Comparison of ENCODE assay signal across 10 mouse cellular contexts in the genomic region with DNA sequence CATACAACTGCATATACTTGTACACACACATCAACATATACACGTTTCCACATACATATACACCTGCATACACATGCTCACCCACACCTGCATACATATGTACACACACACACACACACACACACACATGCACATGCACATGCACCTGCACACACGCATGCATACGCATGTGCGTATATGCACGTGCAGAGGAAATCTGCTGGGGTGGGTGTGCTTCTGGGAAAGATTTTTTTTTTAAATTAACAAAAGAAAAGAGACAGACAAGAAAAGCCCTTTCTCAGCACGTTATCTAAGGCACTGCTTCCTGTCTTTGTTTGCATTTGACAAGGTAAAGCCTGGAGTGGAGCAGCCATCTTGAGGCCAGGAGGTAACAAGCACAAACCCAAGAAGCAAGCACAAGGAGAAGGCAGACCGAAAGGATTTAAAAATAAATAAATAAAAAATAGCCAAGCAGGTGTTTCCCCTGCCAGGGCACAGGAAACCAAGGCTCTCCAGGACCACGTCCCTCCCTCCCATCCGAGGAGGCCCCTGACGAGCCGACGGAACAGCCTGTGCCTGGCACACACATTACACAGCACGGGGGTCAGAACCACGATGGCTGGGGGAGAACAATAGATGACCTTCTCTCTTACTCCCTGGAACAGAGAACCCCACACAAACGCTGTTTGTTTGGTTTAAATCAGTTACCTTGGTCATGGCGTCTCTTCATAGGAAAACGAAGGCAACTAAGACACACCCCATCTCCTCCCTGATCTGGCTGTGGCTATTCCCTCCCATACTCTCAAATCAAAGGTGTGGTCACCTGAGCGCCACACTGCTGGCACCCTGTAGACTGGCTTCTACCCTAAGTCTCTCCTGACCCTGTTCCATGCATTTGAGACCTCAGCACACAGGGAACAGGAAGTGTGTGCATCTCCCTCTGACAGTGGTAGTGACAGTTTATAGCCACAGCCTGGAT. TPM values are rescaled to one million over a fixed set of nuclear protein-coding genes. Genes with fewer than 3 reads are reported as not detected.
DNase-seq lines count a peak whose midpoint lies in the region; ATAC-seq and TF ChIP-seq lines count a peak whose summit lies in the region.
"Had no signal": no experiment of that assay in that cellular context is flagged by ENCODE, and none has a peak within 500 bp of the region (broad histone marks: within the 10 kb centered on the region; RNA-seq: fewer than 3 reads in every experiment).

No protein-coding gene starts in this region.

- no peak for DNase-seq in layer of hippocampus, adult 2 months (ENCODE audit: low spot score in 2 of 2)
- DNase-seq in layer of hippocampus, adult 8-10 months (ENCODE audit: low spot score in 2 of 2): no peak
- peak; percentile 40 for DNase-seq in hindbrain, embryonic 14.5 days (ENCODE audit: low spot score)
- no peak for DNase-seq in Muller cell, postnatal 12 days (ENCODE audit: inconsistent ontology term)
- no peak for DNase-seq in layer of hippocampus, postnatal 14 days (ENCODE audit: low spot score in 2 of 2)
- DNase-seq: embryo, embryonic 11 days; liver, embryonic 13.5 days had no signal

- no peak overlapping the region for H3K4me3 ChIP-seq in layer of hippocampus, adult 2 months
- H3K4me3 ChIP-seq in cortical plate, adult 2 months (ENCODE audit: insufficient read depth, low read length): no peak overlapping the region
- H3K4me3 ChIP-seq in hindbrain, embryonic 14.5 days (replicated peaks; ENCODE audit: low read length): no peak overlapping the region
- H3K4me3 ChIP-seq in stomach, embryonic 16.5 days (replicated peaks; ENCODE audit: low read length): no peak overlapping the region
- H3K4me3 ChIP-seq: liver, embryonic 13.5 days had no signal

- H3K36me3 ChIP-seq in hindbrain, embryonic 14.5 days (replicated peaks; ENCODE audit: control insufficient read depth, insufficient read depth): no peaks in the 10 kb centered on the region
- no peaks in the 10 kb centered on the region for H3K36me3 ChIP-seq in stomach, embryonic 16.5 days (ENCODE audit: control insufficient read depth, insufficient read depth, low read length)
- H3K36me3 ChIP-seq: liver, embryonic 13.5 days had no signal

- no peak overlapping the region for H3K4me2 ChIP-seq in hindbrain, embryonic 14.5 days (replicated peaks)
- H3K4me2 ChIP-seq in stomach, embryonic 16.5 days (ENCODE audit: low read depth, low read length): no peak overlapping the region
- H3K4me2 ChIP-seq: liver, embryonic 13.5 days had no signal

- H3K27ac ChIP-seq in layer of hippocampus, adult 2 months: peak overlapping the region; percentile 71
- H3K27ac ChIP-seq in cortical plate, adult 2 months (ENCODE audit: insufficient read depth, low read length): 0 out of 2 replicates have a peak overlapping the region, but pooled peaks have one; percentile 16
- H3K27ac ChIP-seq in hindbrain, embryonic 14.5 days: peak overlapping the region; percentile 41; the same call in 1 of the 2 replicates
- H3K27ac ChIP-seq in stomach, embryonic 16.5 days (ENCODE audit: low read length): peak overlapping the region; percentile 25
- H3K27ac ChIP-seq: liver, embryonic 13.5 days had no signal

- H3K9ac ChIP-seq in hindbrain, embryonic 14.5 days: no peak overlapping the region
- H3K9ac ChIP-seq in stomach, embryonic 16.5 days (ENCODE audit: low read length): peak overlapping the region; percentile 3; the same call in 1 of the 2 replicates
- H3K9ac ChIP-seq: liver, embryonic 13.5 days had no signal

- no peak for TF ChIP-seq CTCF in layer of hippocampus, adult 2 months (conservative IDR thresholded peaks at IDR 0.05)
- no peak for TF ChIP-seq CTCF in cortical plate, adult 2 months (IDR thresholded peaks at IDR 0.05; ENCODE audit: extremely low read depth, insufficient read depth, low read length)

- H3K9me3 ChIP-seq in hindbrain, embryonic 14.5 days (ENCODE audit: control insufficient read depth, low read length): no peaks in the 10 kb centered on the region
- H3K9me3 ChIP-seq in stomach, embryonic 16.5 days (replicated peaks; ENCODE audit: control insufficient read depth, low read length): no peaks in the 10 kb centered on the region
- H3K9me3 ChIP-seq: liver, embryonic 13.5 days had no signal

- no peak for ATAC-seq in hindbrain, embryonic 14.5 days (ENCODE audit: low FRiP score)
- ATAC-seq in stomach, embryonic 16.5 days (ENCODE audit: insufficient read depth, low FRiP score): 0 out of 2 replicates have a peak, but pooled peaks have one; percentile 39
- ATAC-seq: activated CD4-positive, CD25-positive, alpha-beta regulatory T cell, adult 4 months had no signal

- TF ChIP-seq POLR2A in cortical plate, adult 2 months (IDR thresholded peaks at IDR 0.05; ENCODE audit: extremely low read depth, insufficient read depth, low read length): no peak

- 62% methylated on average over 18 of the region's 18 CpGs for whole genome bisulfite sequencing in hindbrain, embryonic 14.5 days
- WGBS in stomach, embryonic 16.5 days: 48% methylated on average over 18 of the region's 18 CpGs

- H3K4me1 ChIP-seq in cortical plate, adult 2 months (ENCODE audit: control insufficient read depth, insufficient read depth, low read length): peaks cover 26% of the 10 kb centered on the region
- H3K4me1 ChIP-seq in hindbrain, embryonic 14.5 days (replicated peaks; ENCODE audit: control insufficient read depth, insufficient read depth, low read length): 0 out of 2 replicates have a peak, but pooled peaks cover 3% of the 10 kb centered on the region
- no peaks in the 10 kb centered on the region for H3K4me1 ChIP-seq in stomach, embryonic 16.5 days (ENCODE audit: control insufficient read depth, insufficient read depth, low read length)

- no peaks in the 10 kb centered on the region for H3K27me3 ChIP-seq in hindbrain, embryonic 14.5 days (ENCODE audit: control insufficient read depth, insufficient read depth, low read length)
- no peaks in the 10 kb centered on the region for H3K27me3 ChIP-seq in stomach, embryonic 16.5 days (ENCODE audit: control insufficient read depth, insufficient read depth, low read length)
- H3K27me3 ChIP-seq: liver, embryonic 13.5 days had no signal

RNA-seq across cellular contexts. Expression of a gene that starts 39.4 kb away (rescaled TPM):
- total RNA-seq in layer of hippocampus, adult 2 months (2021): 100 to 1,000 TPM; 226 to 243 TPM
- 100 to 1,000 TPM; 201 to 245 (median 216) TPM for total RNA-seq in layer of hippocampus, adult 8-10 months (2022)
- polyA plus RNA-seq in cortical plate, adult 2 months (2012; rRNA removed): 130 and 131 TPM in 2 replicates
- 35.8 and 38.5 TPM in 2 replicates for polyA plus RNA-seq in hindbrain, embryonic 14.5 days (2014; fragmentation: Nextera tagmentation; extraction: Ambion mirVana)
- 9.8 and 10.4 TPM in 2 replicates for polyA plus RNA-seq in stomach, embryonic 16.5 days (2015; fragmentation: Nextera tagmentation; extraction: Ambion mirVana)
- total RNA-seq in layer of hippocampus, postnatal 14 days (2021): 100 to 1,000 TPM; 188 to 193 TPM

Comparison
In these comparisons a context has a peak if more than half of its experiments do, and no peak if none do; other contexts are left out.
1. H3K27ac ChIP-seq: peak in every context shown above with its lines; median percentile 71 in layer of hippocampus, adult 2 months; 41 in hindbrain, embryonic 14.5 days; 25 in stomach, embryonic 16.5 days; 16 in cortical plate, adult 2 months.